Mouse (Mus musculus): ENCODE results near the gene Tor4a. TPM values are rescaled to one million over a fixed set of nuclear protein-coding genes. Genes with fewer than 3 reads are reported as not detected.

The Tor4a gene
- polyA plus RNA-seq, 1 experiment, result 11.1 TPM

GRCm38 (mm10) chr2:25229582-25229981 lies 32.9 kb upstream of the Tor4a start:
- TF ChIP-seq GATA1 (IDR thresholded peaks at IDR 0.05; ENCODE audit: low read length), result no peak

GRCm38 (mm10) chr2:25228995-25229530 lies 32.4 kb upstream of the Tor4a start:
- TF ChIP-seq GATA1 (IDR thresholded peaks at IDR 0.05; ENCODE audit: low read length), result no peak

DNA sequence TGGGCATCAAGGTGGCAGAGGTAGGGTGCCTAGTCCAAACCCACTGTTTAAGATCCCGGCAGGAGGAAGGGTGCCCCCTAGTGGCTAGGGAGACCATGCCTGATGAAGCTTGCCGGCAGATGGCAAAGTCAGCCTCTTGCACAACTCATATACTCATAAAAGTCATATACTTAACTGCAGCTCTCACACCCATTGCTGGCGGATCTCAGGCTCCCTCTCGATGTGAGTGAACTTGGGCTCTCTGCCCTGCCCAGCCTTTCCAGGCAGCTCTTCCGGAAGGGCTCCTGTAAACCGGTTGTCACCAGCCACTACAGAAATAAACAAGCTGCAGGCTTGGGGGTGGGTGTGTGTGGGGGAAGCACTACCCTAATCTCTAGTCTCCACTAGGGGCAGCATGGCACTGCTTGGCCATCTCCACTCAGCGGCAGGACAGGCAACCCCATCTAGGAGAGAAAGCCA lies 31.8 kb upstream of the Tor4a start:
- no peak for TF ChIP-seq GATA1 (IDR thresholded peaks at IDR 0.05; ENCODE audit: low read length)

GRCm38 (mm10) chr2:25227406-25227805 lies 30.7 kb upstream of the Tor4a start:
- TF ChIP-seq GATA1 (IDR thresholded peaks at IDR 0.05; ENCODE audit: low read length), result no peak

GRCm38 (mm10) chr2:25226864-25227263 lies 30.2 kb upstream of the Tor4a start:
- TF ChIP-seq GATA1 (IDR thresholded peaks at IDR 0.05; ENCODE audit: low read length), result no peak

GRCm38 (mm10) chr2:25225811-25226379 lies 29.2 kb upstream of the Tor4a start:
- TF ChIP-seq GATA1 (IDR thresholded peaks at IDR 0.05; ENCODE audit: low read length), result no peak

GRCm38 (mm10) chr2:25224766-25225752 lies 28.4 kb upstream of the Tor4a start:
- no peak for TF ChIP-seq GATA1 (IDR thresholded peaks at IDR 0.05; ENCODE audit: low read length)

GRCm38 (mm10) chr2:25224492-25224765 lies 27.7 kb upstream of the Tor4a start, which contains the start of gene Tubb4b:
TSS of gene Tubb4b (minus strand) at chr2:25224702.
- no peak for TF ChIP-seq GATA1 (IDR thresholded peaks at IDR 0.05; ENCODE audit: low read length)

- no peak for TF ChIP-seq GATA1 (IDR thresholded peaks at IDR 0.05; ENCODE audit: low read length)
Observed at GRCm38 (mm10) chr2:25223681-25224491, 27.2 kb upstream of the Tor4a start.

GRCm38 (mm10) chr2:25221331-25221772 lies 24.7 kb upstream of the Tor4a start:
- TF ChIP-seq GATA1 (IDR thresholded peaks at IDR 0.05; ENCODE audit: low read length), result no peak

- TF ChIP-seq GATA1 (IDR thresholded peaks at IDR 0.05; ENCODE audit: low read length), result no peak
Observed at GRCm38 (mm10) chr2:25218445-25218844, 21.8 kb upstream of the Tor4a start, which contains the start of gene Fam166a. TSS of gene Fam166a (plus strand) at chr2:25218745.

DNA sequence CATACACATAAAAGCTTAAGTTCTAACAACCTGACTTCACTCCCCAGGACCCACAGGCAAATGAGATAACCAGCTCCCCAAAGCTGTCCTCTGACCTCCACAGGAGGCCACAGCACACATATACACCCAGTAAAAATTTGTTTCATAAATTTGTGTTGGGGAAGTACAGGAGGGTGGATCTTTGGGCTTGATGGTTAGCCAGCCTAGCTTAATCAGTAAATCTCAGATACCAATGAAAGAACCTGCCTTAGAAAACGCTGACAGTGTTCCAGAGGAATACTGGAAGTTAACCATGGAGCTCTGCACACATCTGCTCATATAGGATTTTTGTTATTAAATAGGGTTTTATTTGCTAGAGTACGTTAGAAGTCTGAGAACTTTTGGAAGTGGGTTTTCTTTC lies 21.0 kb upstream of the Tor4a start:
- TF ChIP-seq GATA1 (IDR thresholded peaks at IDR 0.05; ENCODE audit: low read length), result no peak

- no peak for TF ChIP-seq GATA1 (IDR thresholded peaks at IDR 0.05; ENCODE audit: low read length)
Observed at GRCm38 (mm10) chr2:25214444-25214843, 17.8 kb upstream of the Tor4a start, which contains the start of gene Stpg3. TSS of gene Stpg3 (minus strand) at chr2:25214637.

DNA sequence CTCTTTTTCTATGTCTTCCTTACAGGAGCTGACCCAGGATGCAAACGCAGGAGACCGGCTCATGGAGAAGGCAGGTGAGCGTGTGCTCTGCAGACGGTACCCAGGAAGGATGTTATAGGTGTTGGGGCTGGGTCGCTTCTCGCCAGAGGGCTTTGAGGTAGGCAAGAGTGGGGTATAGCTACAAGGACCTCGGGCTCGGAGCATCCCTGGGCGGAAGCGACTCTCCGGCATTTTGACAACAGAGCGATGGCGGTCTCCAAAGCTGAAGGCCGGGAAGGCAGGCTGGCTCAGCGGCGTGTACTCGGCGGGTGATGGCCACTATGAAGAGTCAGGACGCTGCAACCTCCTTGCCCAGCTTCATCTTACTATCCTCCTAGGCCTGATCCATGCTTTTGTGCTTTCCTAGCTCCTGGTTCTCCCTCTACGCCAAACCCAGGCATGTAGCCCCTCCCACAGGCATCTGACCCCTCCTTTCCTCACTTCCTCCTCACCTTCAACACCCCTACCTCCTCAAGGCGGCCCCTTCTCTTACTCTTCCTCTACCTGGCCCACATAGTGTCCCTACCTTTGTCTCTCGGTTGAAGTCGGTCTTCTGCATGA lies 16.7 kb upstream of the Tor4a start:
- TF ChIP-seq GATA1 (IDR thresholded peaks at IDR 0.05; ENCODE audit: low read length), result no peak

- no peak for TF ChIP-seq GATA1 (IDR thresholded peaks at IDR 0.05; ENCODE audit: low read length)
Observed at GRCm38 (mm10) chr2:25211121-25211670, 14.5 kb upstream of the Tor4a start, which contains the start of gene Nelfb. TSS of gene Nelfb (minus strand) at chr2:25211489.

Data from G1E-ER4 (cell line).